Mouse (Mus musculus): ENCODE measurements around the gene Ric8a.

DNA sequence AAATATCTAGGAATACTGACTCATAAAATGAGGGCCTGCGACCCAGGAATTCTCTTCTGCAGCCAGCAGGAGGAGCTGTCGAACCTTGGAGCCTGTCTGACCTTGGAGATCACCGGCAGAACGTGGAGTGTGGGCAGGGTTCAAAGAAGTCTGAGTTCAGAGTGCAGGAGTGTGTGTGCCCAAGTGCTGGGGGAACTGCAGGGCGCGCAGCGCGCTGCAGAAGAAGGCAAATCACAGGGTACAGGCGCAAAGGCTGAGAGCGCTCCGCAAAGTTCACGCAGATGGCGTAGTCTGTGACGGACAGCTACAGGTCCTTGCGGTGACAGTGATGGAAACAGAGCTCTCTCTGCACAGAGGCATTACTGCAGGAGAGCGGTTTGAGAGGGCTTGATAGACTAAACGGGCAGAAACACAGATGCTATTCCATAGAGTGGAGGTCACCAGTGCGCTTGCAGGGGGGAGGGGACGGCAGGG lies 51.9 kb downstream of the Ric8a start:
- TF ChIP-seq HCFC1 (IDR thresholded peaks at IDR 0.05; ENCODE audit: borderline replicate concordance, insufficient read depth, low read length) (no peak), CHD2 (IDR thresholded peaks at IDR 0.05; ENCODE audit: low read depth, low read length) (no peak), MAFK (IDR thresholded peaks at IDR 0.05; ENCODE audit: insufficient read depth, low read depth, low read length) (no peak)
